19 mouse cellular contexts compared by ENCODE assay signal in the genomic region with DNA sequence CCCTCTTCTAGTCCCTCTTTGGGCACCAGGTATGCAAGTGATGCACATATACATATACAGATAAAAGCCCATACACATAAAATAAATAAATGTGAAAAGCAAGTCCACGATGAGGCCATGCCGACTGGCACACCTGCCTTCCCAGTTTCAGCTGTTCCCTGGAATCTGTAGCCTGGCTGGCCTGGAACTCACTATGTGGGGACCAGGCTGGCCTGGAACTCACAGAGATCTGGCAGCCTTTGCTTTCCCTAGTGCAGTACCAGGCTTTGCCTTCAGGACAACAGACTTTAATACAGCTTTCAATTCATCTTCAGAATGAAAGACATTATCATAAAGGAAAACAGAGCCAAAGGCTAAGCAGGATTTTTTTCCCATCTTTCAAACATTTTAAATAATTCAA. TPM values are rescaled to one million over a fixed set of nuclear protein-coding genes. Genes with fewer than 3 reads are reported as not detected.
A peak's percentile ranks its signal among the peaks of the same experiment; 100 is the strongest.
DNase-seq lines count a peak whose midpoint lies in the region; ATAC-seq and TF ChIP-seq lines count a peak whose summit lies in the region.
"Had no signal": no experiment of that assay in that cellular context is flagged by ENCODE, and none has a peak within 500 bp of the region (broad histone marks: within the 10 kb centered on the region; RNA-seq: fewer than 3 reads in every experiment).

No protein-coding gene starts in this region.

- 91% methylated on average over 2 of the region's 2 CpGs for WGBS in heart, embryonic 16.5 days
- WGBS in heart, embryonic 10.5 days, result 95% methylated on average over 2 of the region's 2 CpGs
- 91% methylated on average over 2 of the region's 2 CpGs for WGBS in bone marrow, adult 2 months
- WGBS in midbrain, embryonic 11.5 days, result 96% methylated on average over 2 of the region's 2 CpGs
- WGBS in forebrain, embryonic 13.5 days, result 97% methylated on average over 2 of the region's 2 CpGs
- WGBS in neural tube, embryonic 15.5 days, result 90% methylated on average over 2 of the region's 2 CpGs

- no peaks in the 10 kb centered on the region for H3K9me3 ChIP-seq in heart, embryonic 16.5 days (replicated peaks; ENCODE audit: control insufficient read depth, low read length)
- no peaks in the 10 kb centered on the region for H3K9me3 ChIP-seq in heart, embryonic 10.5 days
- H3K9me3 ChIP-seq in midbrain, embryonic 11.5 days (ENCODE audit: control insufficient read depth, low read length), result no peaks in the 10 kb centered on the region
- H3K9me3 ChIP-seq in forebrain, embryonic 13.5 days (replicated peaks), result no peaks in the 10 kb centered on the region
- no peaks in the 10 kb centered on the region for H3K9me3 ChIP-seq in neural tube, embryonic 15.5 days (replicated peaks)
- H3K9me3 ChIP-seq: embryonic facial prominence, embryonic 10.5 days; G1E; hindbrain, embryonic 15.5 days; limb, embryonic 15.5 days had no signal

- no peak overlapping the region for H3K4me3 ChIP-seq in heart, embryonic 16.5 days (ENCODE audit: low read length)
- H3K4me3 ChIP-seq in heart, embryonic 10.5 days, result no peak overlapping the region
- H3K4me3 ChIP-seq in bone marrow, adult 2 months (replicated peaks; ENCODE audit: control insufficient read depth, low read depth, low read length), result no peak overlapping the region
- no peak overlapping the region for H3K4me3 ChIP-seq in midbrain, embryonic 11.5 days (ENCODE audit: low read depth, low read length)
- H3K4me3 ChIP-seq in forebrain, embryonic 13.5 days, result no peak overlapping the region
- H3K4me3 ChIP-seq in neural tube, embryonic 15.5 days (replicated peaks), result no peak overlapping the region
- H3K4me3 ChIP-seq: embryonic facial prominence, embryonic 10.5 days; hindbrain, embryonic 15.5 days; limb, embryonic 15.5 days had no signal

- no peak for TF ChIP-seq CTCF in bone marrow, adult 2 months (IDR thresholded peaks at IDR 0.05; ENCODE audit: control insufficient read depth, insufficient read depth, low read length)

- peaks cover 4% of the 10 kb centered on the region for H3K4me1 ChIP-seq in heart, embryonic 16.5 days (ENCODE audit: control insufficient read depth, insufficient read depth, low read length)
- no peaks in the 10 kb centered on the region for H3K4me1 ChIP-seq in heart, embryonic 10.5 days
- no peaks in the 10 kb centered on the region; the same call in 1 of the 2 replicates for H3K4me1 ChIP-seq in bone marrow, adult 2 months (ENCODE audit: control insufficient read depth, insufficient read depth, low read length)
- H3K4me1 ChIP-seq in midbrain, embryonic 11.5 days (ENCODE audit: control insufficient read depth, insufficient read depth, low read length), result no peaks in the 10 kb centered on the region
- H3K4me1 ChIP-seq in forebrain, embryonic 13.5 days, result no peaks in the 10 kb centered on the region
- no peaks in the 10 kb centered on the region for H3K4me1 ChIP-seq in neural tube, embryonic 15.5 days
- H3K4me1 ChIP-seq: embryonic facial prominence, embryonic 10.5 days; hindbrain, embryonic 15.5 days had no signal

- no peak for TF ChIP-seq POLR2A in bone marrow, adult 2 months (IDR thresholded peaks at IDR 0.05; ENCODE audit: borderline replicate concordance, control insufficient read depth, low read depth, low read length)

- H3K4me2 ChIP-seq in heart, embryonic 16.5 days (ENCODE audit: low read depth, low read length), result no peak overlapping the region
- H3K4me2 ChIP-seq in midbrain, embryonic 11.5 days, result no peak overlapping the region
- H3K4me2 ChIP-seq in forebrain, embryonic 13.5 days, result no peak overlapping the region
- H3K4me2 ChIP-seq in neural tube, embryonic 15.5 days, result no peak overlapping the region
- H3K4me2 ChIP-seq: hindbrain, embryonic 15.5 days; limb, embryonic 15.5 days had no signal

- ATAC-seq in heart, embryonic 16.5 days (replicated peaks; ENCODE audit: extremely low read depth, insufficient read depth, low FRiP score), result no peak
- peak; percentile 40 for ATAC-seq in CD4-positive, CD25-positive, alpha-beta regulatory T cell, adult 4 months
- no peak for ATAC-seq in midbrain, embryonic 11.5 days (ENCODE audit: low FRiP score)
- ATAC-seq in forebrain, embryonic 13.5 days, result no peak
- no peak for ATAC-seq in neural tube, embryonic 15.5 days (ENCODE audit: low FRiP score)
- ATAC-seq: forebrain, embryonic 14.5 days; intestine, embryonic 16.5 days; midbrain, embryonic 16.5 days had no signal

- DNase-seq in heart, embryonic 10.5 days (ENCODE audit: low spot score), result no peak
- peak; percentile 79 for DNase-seq in 3T3-L1 (ENCODE audit: low read depth, low spot score)
- no peak for DNase-seq in midbrain, embryonic 11.5 days (ENCODE audit: low spot score, missing footprints)
- DNase-seq: liver, postnatal 0 days; retina, postnatal 1 day had no signal

- H3K27ac ChIP-seq in heart, embryonic 16.5 days (ENCODE audit: low read length), result peak overlapping the region; percentile 66; the same call in 1 of the 2 replicates
- no peak overlapping the region for H3K27ac ChIP-seq in heart, embryonic 10.5 days
- H3K27ac ChIP-seq in bone marrow, adult 2 months (ENCODE audit: control insufficient read depth, insufficient read depth, low read depth, low read length, poor library complexity), result peak overlapping the region; percentile 63
- no peak overlapping the region for H3K27ac ChIP-seq in midbrain, embryonic 11.5 days (ENCODE audit: low read depth, low read length)
- H3K27ac ChIP-seq in forebrain, embryonic 13.5 days, result no peak overlapping the region
- H3K27ac ChIP-seq in neural tube, embryonic 15.5 days (replicated peaks), result no peak overlapping the region
- H3K27ac ChIP-seq: embryonic facial prominence, embryonic 10.5 days; hindbrain, embryonic 15.5 days; limb, embryonic 15.5 days had no signal

- no peaks in the 10 kb centered on the region for H3K27me3 ChIP-seq in heart, embryonic 16.5 days (ENCODE audit: control insufficient read depth, insufficient read depth, low read length)
- no peaks in the 10 kb centered on the region for H3K27me3 ChIP-seq in heart, embryonic 10.5 days (ENCODE audit: insufficient read depth, poor library complexity, severe bottlenecking)
- no peaks in the 10 kb centered on the region for H3K27me3 ChIP-seq in midbrain, embryonic 11.5 days (ENCODE audit: control insufficient read depth, insufficient read depth, low read length)
- H3K27me3 ChIP-seq in forebrain, embryonic 13.5 days, result no peaks in the 10 kb centered on the region
- H3K27me3 ChIP-seq in neural tube, embryonic 15.5 days (replicated peaks), result no peaks in the 10 kb centered on the region
- H3K27me3 ChIP-seq: hindbrain, embryonic 15.5 days; limb, embryonic 15.5 days had no signal

- H3K9ac ChIP-seq in heart, embryonic 16.5 days (ENCODE audit: low read length), result no peak overlapping the region
- no peak overlapping the region for H3K9ac ChIP-seq in midbrain, embryonic 11.5 days (ENCODE audit: low read length)
- H3K9ac ChIP-seq in forebrain, embryonic 13.5 days, result no peak overlapping the region
- no peak overlapping the region for H3K9ac ChIP-seq in neural tube, embryonic 15.5 days (replicated peaks)
- H3K9ac ChIP-seq: hindbrain, embryonic 15.5 days; limb, embryonic 15.5 days; liver, postnatal 0 days had no signal

- peaks cover 34% of the 10 kb centered on the region for H3K36me3 ChIP-seq in heart, embryonic 16.5 days (ENCODE audit: control insufficient read depth, insufficient read depth)
- peaks cover 84% of the 10 kb centered on the region for H3K36me3 ChIP-seq in heart, embryonic 10.5 days
- H3K36me3 ChIP-seq in midbrain, embryonic 11.5 days (ENCODE audit: control insufficient read depth, insufficient read depth, low read length), result peaks cover 8% of the 10 kb centered on the region; the same call in 1 of the 2 replicates
- peaks cover 79% of the 10 kb centered on the region for H3K36me3 ChIP-seq in forebrain, embryonic 13.5 days (ENCODE audit: poor library complexity, severe bottlenecking)
- peaks cover 23% of the 10 kb centered on the region for H3K36me3 ChIP-seq in neural tube, embryonic 15.5 days

RNA-seq across cellular contexts. Expression of a gene that starts 13.0 kb away (rescaled TPM):
- polyA plus RNA-seq in heart, embryonic 16.5 days (2015; fragmentation: Nextera tagmentation; extraction: Ambion mirVana), result 27.0 and 27.3 TPM in 2 replicates
- 29.7 and 30.9 TPM in 2 replicates for polyA plus RNA-seq in heart, embryonic 10.5 days (2016; fragmentation: Nextera tagmentation; extraction: Ambion mirVana)
- polyA plus RNA-seq in CD4-positive, CD25-positive, alpha-beta regulatory T cell, adult 4 months (2017; shearing (Covaris generic)), result 100 to 1,000 TPM in 1 of 2 experiments, 10 to 100 TPM in 1; 83.7 to 125 TPM
- polyA plus RNA-seq in bone marrow, adult 2 months (2011; ENCODE audit: insufficient read depth, insufficient read length, low replicate concordance, missing spikeins), result 14.5 and 22.7 TPM in 2 replicates
- polyA plus RNA-seq in midbrain, embryonic 11.5 days (2014; fragmentation: Nextera tagmentation; extraction: Ambion mirVana), result 29.0 and 31.6 TPM in 2 replicates
- 30.9 and 33.3 TPM in 2 replicates for polyA plus RNA-seq in forebrain, embryonic 13.5 days (2015; fragmentation: Nextera tagmentation; extraction: Ambion mirVana)
- 15.4 and 21.1 TPM in 2 replicates for polyA plus RNA-seq in neural tube, embryonic 15.5 days (2015; fragmentation: Nextera tagmentation; extraction: Ambion mirVana)

RNA-seq across cellular contexts. Expression of a gene that starts 23.9 kb away (rescaled TPM):
- 288 and 303 TPM in 2 replicates for polyA plus RNA-seq in heart, embryonic 16.5 days (2015; fragmentation: Nextera tagmentation; extraction: Ambion mirVana)
- 336 and 382 TPM in 2 replicates for polyA plus RNA-seq in heart, embryonic 10.5 days (2016; fragmentation: Nextera tagmentation; extraction: Ambion mirVana)
- 100 to 1,000 TPM; 257 to 281 TPM for polyA plus RNA-seq in CD4-positive, CD25-positive, alpha-beta regulatory T cell, adult 4 months (2017; shearing (Covaris generic))
- polyA plus RNA-seq in bone marrow, adult 2 months (2011; ENCODE audit: insufficient read depth, insufficient read length, low replicate concordance, missing spikeins), result 46.6 and 73.8 TPM in 2 replicates
- polyA plus RNA-seq in midbrain, embryonic 11.5 days (2014; fragmentation: Nextera tagmentation; extraction: Ambion mirVana), result 385 TPM in 2 replicates
- polyA plus RNA-seq in forebrain, embryonic 13.5 days (2015; fragmentation: Nextera tagmentation; extraction: Ambion mirVana), result 383 and 401 TPM in 2 replicates
- 400 and 433 TPM in 2 replicates for polyA plus RNA-seq in neural tube, embryonic 15.5 days (2015; fragmentation: Nextera tagmentation; extraction: Ambion mirVana)

RNA-seq across cellular contexts. Expression of a gene that starts 32.2 kb away (rescaled TPM):
- polyA plus RNA-seq in heart, embryonic 16.5 days (2015; fragmentation: Nextera tagmentation; extraction: Ambion mirVana), result 3.9 and 4.3 TPM in 2 replicates
- 4.2 and 6.0 TPM in 2 replicates for polyA plus RNA-seq in heart, embryonic 10.5 days (2016; fragmentation: Nextera tagmentation; extraction: Ambion mirVana)
- 1 to 10 TPM; 4.5 to 4.6 TPM for polyA plus RNA-seq in CD4-positive, CD25-positive, alpha-beta regulatory T cell, adult 4 months (2017; shearing (Covaris generic))
- 1.6 and 6.2 TPM in 2 replicates for polyA plus RNA-seq in bone marrow, adult 2 months (2011; ENCODE audit: insufficient read depth, insufficient read length, low replicate concordance, missing spikeins)
- 3.6 TPM in 2 replicates for polyA plus RNA-seq in midbrain, embryonic 11.5 days (2014; fragmentation: Nextera tagmentation; extraction: Ambion mirVana)
- polyA plus RNA-seq in forebrain, embryonic 13.5 days (2015; fragmentation: Nextera tagmentation; extraction: Ambion mirVana), result 4.2 and 5.2 TPM in 2 replicates
- polyA plus RNA-seq in neural tube, embryonic 15.5 days (2015; fragmentation: Nextera tagmentation; extraction: Ambion mirVana), result 6.3 and 6.4 TPM in 2 replicates

RNA-seq across cellular contexts. Expression of a gene that starts 33.2 kb away (rescaled TPM):
- 92.1 and 97.8 TPM in 2 replicates for polyA plus RNA-seq in heart, embryonic 16.5 days (2015; fragmentation: Nextera tagmentation; extraction: Ambion mirVana)
- 86.0 and 92.1 TPM in 2 replicates for polyA plus RNA-seq in heart, embryonic 10.5 days (2016; fragmentation: Nextera tagmentation; extraction: Ambion mirVana)
- polyA plus RNA-seq in CD4-positive, CD25-positive, alpha-beta regulatory T cell, adult 4 months (2017; shearing (Covaris generic)), result 100 to 1,000 TPM in 1 of 2 experiments, 10 to 100 TPM in 1; 60.7 to 143 TPM
- 18.5 and 30.4 TPM in 2 replicates for polyA plus RNA-seq in bone marrow, adult 2 months (2011; ENCODE audit: insufficient read depth, insufficient read length, low replicate concordance, missing spikeins)
- polyA plus RNA-seq in midbrain, embryonic 11.5 days (2014; fragmentation: Nextera tagmentation; extraction: Ambion mirVana), result 65.9 and 66.4 TPM in 2 replicates
- 97.9 and 103 TPM in 2 replicates for polyA plus RNA-seq in forebrain, embryonic 13.5 days (2015; fragmentation: Nextera tagmentation; extraction: Ambion mirVana)
- polyA plus RNA-seq in neural tube, embryonic 15.5 days (2015; fragmentation: Nextera tagmentation; extraction: Ambion mirVana), result 128 and 134 TPM in 2 replicates

RNA-seq across cellular contexts. Expression of a gene that starts 40.0 kb away (rescaled TPM):
- polyA plus RNA-seq in heart, embryonic 16.5 days (2015; fragmentation: Nextera tagmentation; extraction: Ambion mirVana), result not detected in 2 replicates
- not detected in 2 replicates for polyA plus RNA-seq in heart, embryonic 10.5 days (2016; fragmentation: Nextera tagmentation; extraction: Ambion mirVana)
- polyA plus RNA-seq in CD4-positive, CD25-positive, alpha-beta regulatory T cell, adult 4 months (2017; shearing (Covaris generic)), result not detected
- polyA plus RNA-seq in bone marrow, adult 2 months (2011; ENCODE audit: insufficient read depth, insufficient read length, low replicate concordance, missing spikeins), result not detected in 2 replicates
- not detected in 2 replicates for polyA plus RNA-seq in midbrain, embryonic 11.5 days (2014; fragmentation: Nextera tagmentation; extraction: Ambion mirVana)
- not detected in 2 replicates for polyA plus RNA-seq in forebrain, embryonic 13.5 days (2015; fragmentation: Nextera tagmentation; extraction: Ambion mirVana)
- not detected in 2 replicates for polyA plus RNA-seq in neural tube, embryonic 15.5 days (2015; fragmentation: Nextera tagmentation; extraction: Ambion mirVana)
- polyA plus RNA-seq: brain, embryonic 14.5 days; embryonic facial prominence, embryonic 10.5 days; forebrain, embryonic 14.5 days; G1E; hindbrain, embryonic 15.5 days; intestine, embryonic 16.5 days; kidney, postnatal 0 days; limb, embryonic 15.5 days; liver, postnatal 0 days; midbrain, embryonic 16.5 days had no signal

Comparison
In these comparisons a context has a peak if more than half of its experiments do, and no peak if none do; other contexts are left out.
1. H3K27ac ChIP-seq: peak in heart, embryonic 16.5 days (single experiment) and bone marrow, adult 2 months (single experiment); none in heart, embryonic 10.5 days (single experiment), midbrain, embryonic 11.5 days (single experiment), forebrain, embryonic 13.5 days (single experiment) and neural tube, embryonic 15.5 days (single experiment).